Mouse (Mus musculus): ENCODE measurements around the gene B3gntl1.

GRCm38 (mm10) chr11:121655166-121655806 is 17.7 kb downstream of the B3gntl1 start:
- no peak for TF ChIP-seq CTCF (IDR thresholded peaks at IDR 0.05; ENCODE audit: low read depth)
- TF ChIP-seq EP300 (optimal IDR thresholded peaks at IDR 0.05), result no peak
